Mouse (Mus musculus): ENCODE measurements at regions not wholly inside any gene's neighbourhood (a gene's known extent, or its start where the extent isn't known, plus 50 kb on each side); places are given as distances from the start of the nearest gene placed in this dataset.

- H3K4me2 ChIP-seq (ENCODE audit: low read length): no peak overlapping the region
- H3K27me3 ChIP-seq (ENCODE audit: control insufficient read depth, insufficient read depth, low read depth, low read length): no peaks in the 10 kb centered on the region
- H3K9me3 ChIP-seq (replicated peaks; ENCODE audit: control insufficient read depth, low read length, poor library complexity, severe bottlenecking): no peaks in the 10 kb centered on the region
- ATAC-seq: no peak; the same call in 1 of the 2 replicates
- no peak overlapping the region for H3K27ac ChIP-seq (ENCODE audit: low read length)
- no peak overlapping the region for H3K9ac ChIP-seq (ENCODE audit: low read depth, low read length)
- H3K4me3 ChIP-seq (ENCODE audit: low read depth, low read length): no peak overlapping the region
- WGBS: 69% methylated on average over 8 of the region's 8 CpGs
- no peaks in the 10 kb centered on the region; the same call in 1 of the 2 replicates for H3K4me1 ChIP-seq (ENCODE audit: control insufficient read depth, insufficient read depth, low read length)
- H3K36me3 ChIP-seq (ENCODE audit: control insufficient read depth, insufficient read depth, low read length): no peaks in the 10 kb centered on the region
Measured at GRCm38 (mm10) chr15:13549207-13549837, 375.8 kb upstream of the Cdh6 start.

DNA sequence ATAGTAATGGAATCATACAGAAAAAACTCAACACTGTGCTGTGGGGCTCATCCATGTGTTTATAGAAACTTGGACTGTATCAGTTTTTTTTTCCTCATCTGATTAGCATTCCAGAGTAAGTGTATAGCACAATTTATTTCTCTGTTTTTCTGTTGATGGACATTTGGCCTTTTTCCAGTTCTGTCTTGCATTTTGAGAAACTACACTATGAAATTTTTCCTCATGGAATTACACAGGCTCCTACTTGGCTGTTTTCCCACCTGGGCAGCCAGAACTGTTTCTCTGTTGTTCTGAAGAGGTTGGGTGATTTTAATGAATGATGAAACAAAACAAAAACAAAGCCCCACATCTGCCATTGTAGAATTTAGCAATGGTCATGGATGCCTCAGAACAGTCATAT lies 366.6 kb upstream of the Cdh6 start:
- Histone ChIP-seq H3K4me2 (ENCODE audit: low read length) (no peak overlapping the region), H3K27me3 (ENCODE audit: control insufficient read depth, insufficient read depth, low read depth, low read length) (no peaks in the 10 kb centered on the region), H3K27ac (ENCODE audit: low read length) (no peak overlapping the region), H3K9ac (ENCODE audit: low read depth, low read length) (no peak overlapping the region), H3K4me3 (ENCODE audit: low read depth, low read length) (no peak overlapping the region), H3K4me1 (ENCODE audit: control insufficient read depth, insufficient read depth, low read length) (no peaks in the 10 kb centered on the region), H3K9me3 (replicated peaks; ENCODE audit: control insufficient read depth, low read length, poor library complexity, severe bottlenecking) (no peaks in the 10 kb centered on the region), H3K36me3 (ENCODE audit: control insufficient read depth, insufficient read depth, low read length) (no peaks in the 10 kb centered on the region)
- no peak for ATAC-seq

DNA sequence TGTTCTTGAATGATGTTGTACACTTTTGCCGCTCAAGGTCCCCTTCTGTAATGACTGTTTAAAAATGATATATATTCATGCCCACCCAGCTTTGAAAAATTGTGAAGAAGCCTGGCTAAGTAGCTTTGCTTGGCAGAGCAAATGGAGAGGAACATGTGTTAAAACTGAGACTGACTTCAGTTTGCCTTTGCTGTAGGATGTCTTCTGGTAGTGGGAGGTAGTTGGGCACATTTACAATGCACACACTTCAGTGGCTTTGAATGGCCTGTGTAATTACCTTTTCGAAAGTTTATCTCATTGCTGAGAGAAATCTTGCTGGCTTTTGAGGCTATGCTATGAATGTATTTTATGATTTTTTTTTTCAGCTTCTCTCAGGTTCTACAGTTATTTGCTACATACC lies 360.5 kb upstream of the Cdh6 start:
- no peak overlapping the region for H3K27ac ChIP-seq (ENCODE audit: low read length)
- ATAC-seq: no peak
- no peaks in the 10 kb centered on the region for H3K9me3 ChIP-seq (replicated peaks; ENCODE audit: control insufficient read depth, low read length, poor library complexity, severe bottlenecking)
- H3K4me2 ChIP-seq (ENCODE audit: low read length): no peak overlapping the region
- H3K9ac ChIP-seq (ENCODE audit: low read depth, low read length): no peak overlapping the region
- no peaks in the 10 kb centered on the region for H3K36me3 ChIP-seq (ENCODE audit: control insufficient read depth, insufficient read depth, low read length)
- WGBS: 68% methylated on average over 2 of the region's 2 CpGs
- H3K4me3 ChIP-seq (ENCODE audit: low read depth, low read length): no peak overlapping the region
- H3K27me3 ChIP-seq (ENCODE audit: control insufficient read depth, insufficient read depth, low read depth, low read length): no peaks in the 10 kb centered on the region
- no peaks in the 10 kb centered on the region for H3K4me1 ChIP-seq (ENCODE audit: control insufficient read depth, insufficient read depth, low read length)

DNA sequence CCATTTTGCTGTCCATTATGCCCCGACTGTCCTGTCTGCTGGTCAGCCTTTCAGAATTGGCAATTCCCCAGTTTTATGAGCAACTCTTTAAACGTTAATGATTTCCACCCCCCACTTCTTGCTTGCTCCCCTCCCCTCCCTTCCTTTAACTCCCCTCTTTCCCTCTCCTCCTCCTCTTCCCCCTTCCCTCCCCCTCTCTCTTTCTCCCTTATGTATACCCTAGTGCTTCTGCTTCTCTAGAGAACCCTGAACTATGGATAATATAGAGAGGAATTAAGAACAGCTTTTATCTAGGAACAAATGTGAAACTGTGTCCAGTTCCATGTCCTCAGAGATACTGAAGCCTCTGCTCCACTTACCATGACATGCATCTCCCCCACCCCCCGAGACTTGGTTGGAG lies 356.5 kb upstream of the Cdh6 start:
- Histone ChIP-seq H3K9me3 (replicated peaks; ENCODE audit: control insufficient read depth, low read length, poor library complexity, severe bottlenecking) (no peaks in the 10 kb centered on the region), H3K4me2 (ENCODE audit: low read length) (no peak overlapping the region), H3K36me3 (ENCODE audit: control insufficient read depth, insufficient read depth, low read length) (no peaks in the 10 kb centered on the region), H3K4me1 (ENCODE audit: control insufficient read depth, insufficient read depth, low read length) (no peaks in the 10 kb centered on the region), H3K4me3 (ENCODE audit: low read depth, low read length) (no peak overlapping the region), H3K27me3 (ENCODE audit: control insufficient read depth, insufficient read depth, low read depth, low read length) (no peaks in the 10 kb centered on the region), H3K27ac (ENCODE audit: low read length) (no peak overlapping the region), H3K9ac (ENCODE audit: low read depth, low read length) (no peak overlapping the region)
- no peak for ATAC-seq
- 58% methylated on average over 3 of the region's 3 CpGs for WGBS

GRCm38 (mm10) chr15:13529050-13529449 lies 355.6 kb upstream of the Cdh6 start:
- Histone ChIP-seq H3K27ac (ENCODE audit: low read length) (no peak overlapping the region), H3K9ac (ENCODE audit: low read depth, low read length) (no peak overlapping the region), H3K9me3 (replicated peaks; ENCODE audit: control insufficient read depth, low read length, poor library complexity, severe bottlenecking) (no peaks in the 10 kb centered on the region), H3K4me3 (ENCODE audit: low read depth, low read length) (no peak overlapping the region), H3K4me2 (ENCODE audit: low read length) (no peak overlapping the region), H3K27me3 (ENCODE audit: control insufficient read depth, insufficient read depth, low read depth, low read length) (no peaks in the 10 kb centered on the region), H3K36me3 (ENCODE audit: control insufficient read depth, insufficient read depth, low read length) (no peaks in the 10 kb centered on the region), H3K4me1 (ENCODE audit: control insufficient read depth, insufficient read depth, low read length) (no peaks in the 10 kb centered on the region)
- no peak for ATAC-seq
- WGBS: 74% methylated on average over 4 of the region's 4 CpGs
